Mouse (Mus musculus) heart, embryonic 12.5 days (tissue): ENCODE measurements around the gene Rsph6a. TPM values are rescaled to one million over a fixed set of nuclear protein-coding genes. Genes with fewer than 3 reads are reported as not detected.

Source experiments
- ATAC-seq: fragments of 200-750 bp; cut with Nextera tagmentation; 2 replicates; pipeline ENCODE4 v1.8.0; 2017; ENCODE audit warnings: moderate TSS enrichment, moderate library complexity; ENCODE audit not compliant: insufficient number of reproducible peaks, low FRiP score
- H3K27ac ChIP-seq: fragments of 300-500 bp; sonication (generic); 2 replicates; pipeline ENCODE4 v1.5.1; 2016; ENCODE audit warnings: mild to moderate bottlenecking, moderate library complexity; ENCODE audit not compliant: poor library complexity, severe bottlenecking
- H3K27me3 ChIP-seq: fragments of 300-500 bp; sonication (generic); replicated peaks from 2 replicates; pipeline ENCODE4 v1.6.1; 2016; ENCODE audit warnings: mild to moderate bottlenecking, moderate library complexity
- H3K36me3 ChIP-seq: fragments of 300-500 bp; sonication (generic); 2 replicates; pipeline ENCODE4 v1.6.1; 2016; ENCODE audit warnings: mild to moderate bottlenecking, moderate library complexity
- H3K4me1 ChIP-seq: fragments of 300-500 bp; sonication (generic); replicated peaks from 2 replicates; pipeline ENCODE4 v1.6.1; 2016; ENCODE audit warnings: mild to moderate bottlenecking
- H3K4me2 ChIP-seq: fragments of 300-500 bp; sonication (generic); 2 replicates; pipeline ENCODE4 v1.6.1; 2016; ENCODE audit warnings: mild to moderate bottlenecking, moderate library complexity
- H3K4me3 ChIP-seq: fragments of 300-500 bp; sonication (generic); 2 replicates; pipeline ENCODE4 v1.5.1; 2016; ENCODE audit warnings: mild to moderate bottlenecking
- H3K9ac ChIP-seq: fragments of 300-500 bp; sonication (generic); 2 replicates; pipeline ENCODE4 v1.6.1; 2016; ENCODE audit warnings: mild to moderate bottlenecking, moderate library complexity
- H3K9me3 ChIP-seq: fragments of 300-500 bp; sonication (generic); replicated peaks from 2 replicates; pipeline ENCODE4 v1.6.1; 2016; ENCODE audit warnings: mild to moderate bottlenecking, moderate library complexity
- WGBS: fragments of 180-500 bp; shearing (Covaris S2); methylation state at CpG from one replicate; pipeline ENCODE4 v1.1.7; 2016; 5-methylcytosine and 5-hydroxymethylcytosine counted together
- polyA plus RNA-seq: library from polyadenylated mRNA; unstranded; fragments of >200 nt; fragmentation: Nextera tagmentation; extraction: Ambion mirVana; gene quantifications from 2 replicates; pipeline ENCODE4 v1.2.1, GENCODE M21; 2016

The Rsph6a gene
- polyA plus RNA-seq, 1 experiment from 2014 or later = not detected

DNA sequence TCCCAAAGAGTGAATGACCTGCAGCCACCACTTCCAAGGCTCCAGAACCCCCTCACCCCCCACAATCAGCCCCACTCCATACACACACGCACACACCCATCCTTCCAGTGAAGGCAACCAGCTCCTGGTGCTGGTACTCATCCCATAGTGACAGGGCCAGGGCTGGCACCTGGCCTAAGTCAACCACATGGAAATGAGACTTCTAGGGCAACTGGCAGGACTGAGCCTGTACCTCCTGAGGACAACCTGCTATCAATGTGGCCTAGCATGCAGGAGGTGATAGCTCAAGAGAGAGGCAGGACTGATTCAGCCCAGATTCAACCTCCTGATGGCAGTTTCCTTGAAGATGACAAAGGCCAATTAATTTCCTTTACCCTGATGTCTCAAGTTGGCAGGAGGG is 45.8 kb downstream of the Rsph6a start:
- WGBS = 62% methylated on average over 1 of the region's 1 CpGs

DNA sequence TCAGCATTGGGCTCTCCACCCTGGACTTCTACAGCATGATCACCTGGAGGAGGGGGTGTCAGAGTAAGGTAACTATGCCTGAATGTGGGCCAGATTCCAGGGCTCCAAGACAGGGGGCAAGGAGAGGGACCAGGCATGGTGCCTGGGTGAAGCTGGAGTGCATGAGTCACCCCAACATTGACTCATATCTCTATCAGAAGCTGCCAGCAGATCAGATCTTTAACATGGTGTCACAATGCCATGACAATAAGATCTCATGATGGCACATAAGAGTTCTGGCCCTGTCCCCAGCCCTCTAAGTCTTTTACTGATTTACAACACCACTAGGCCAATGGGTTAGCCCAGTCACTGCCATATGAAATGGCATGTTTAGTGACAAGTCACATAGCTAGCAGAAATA is 49.3 kb downstream of the Rsph6a start:
- no peaks in the 10 kb centered on the region; the same call in 1 of the 2 replicates for H3K36me3 ChIP-seq
- H3K4me3 ChIP-seq = no peak overlapping the region
- peaks cover 10% of the 10 kb centered on the region for H3K4me1 ChIP-seq
- H3K9me3 ChIP-seq = peaks cover 11% of the 10 kb centered on the region
- H3K4me2 ChIP-seq = no peak overlapping the region
- H3K9ac ChIP-seq = no peak overlapping the region
- ATAC-seq = no peak
- H3K27ac ChIP-seq = no peak overlapping the region
- H3K27me3 ChIP-seq = no peaks in the 10 kb centered on the region

More for the DNA sequence above, 45.8 kb downstream of the Rsph6a start:
- Histone ChIP-seq H3K9me3 (peaks cover 11% of the 10 kb centered on the region), H3K9ac (no peak overlapping the region), H3K4me1 (peaks cover 23% of the 10 kb centered on the region), H3K4me2 (no peak overlapping the region), H3K27me3 (no peaks in the 10 kb centered on the region), H3K27ac (no peak overlapping the region), H3K36me3 (peaks cover 15% of the 10 kb centered on the region), H3K4me3 (no peak overlapping the region)
- ATAC-seq = no peak

DNA sequence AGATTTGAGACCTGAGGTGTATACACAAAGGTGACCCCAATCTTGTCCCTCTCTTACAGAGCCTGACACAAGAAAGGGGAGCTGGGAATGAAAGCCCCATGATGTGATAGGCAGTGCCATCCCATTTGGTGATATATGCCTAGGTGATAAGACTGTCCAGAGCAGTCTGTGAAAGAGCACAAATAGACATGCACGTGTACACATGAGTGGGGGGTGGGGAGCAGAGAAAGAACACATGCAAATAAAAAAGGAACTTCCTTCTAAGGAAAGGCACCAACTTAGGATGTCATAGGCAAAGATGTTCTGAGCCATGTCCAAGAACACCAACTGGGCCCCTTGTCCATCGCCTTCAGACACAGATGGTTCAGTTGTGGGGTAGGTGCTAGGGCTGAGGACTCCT is 50.0 kb downstream of the Rsph6a start:
- no peaks in the 10 kb centered on the region; the same call in 1 of the 2 replicates for H3K36me3 ChIP-seq
- H3K27me3 ChIP-seq = no peaks in the 10 kb centered on the region
- H3K4me3 ChIP-seq = no peak overlapping the region
- no peak overlapping the region for H3K4me2 ChIP-seq
- no peak for ATAC-seq
- H3K9ac ChIP-seq = no peak overlapping the region
- 73% methylated on average over 2 of the region's 2 CpGs for whole genome bisulfite sequencing
- peaks cover 11% of the 10 kb centered on the region for H3K9me3 ChIP-seq
- H3K27ac ChIP-seq = no peak overlapping the region
- H3K4me1 ChIP-seq = peaks cover 10% of the 10 kb centered on the region

DNA sequence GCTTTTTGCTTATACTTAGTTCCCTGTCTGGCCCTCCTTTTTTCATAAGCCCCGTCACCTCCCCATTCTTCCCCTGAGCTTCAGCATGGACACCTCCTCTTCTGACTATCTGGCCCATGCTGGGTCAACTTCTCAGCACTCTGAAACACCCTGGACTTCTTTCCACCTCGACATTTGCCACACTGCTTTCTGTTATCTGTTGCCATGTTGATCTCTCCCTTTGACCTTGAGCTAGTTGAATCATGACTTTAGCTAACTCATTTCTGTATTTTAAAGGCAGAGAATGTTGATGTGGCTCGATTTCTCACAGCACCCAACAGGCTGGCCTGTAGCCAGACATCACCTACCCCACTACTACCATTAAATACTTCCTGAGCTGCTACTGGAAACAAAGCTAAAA is 52.9 kb downstream of the Rsph6a start:
- Histone ChIP-seq H3K4me2 (no peak overlapping the region), H3K27ac (no peak overlapping the region; the same call in 1 of the 2 replicates), H3K4me3 (no peak overlapping the region), H3K36me3 (no peaks in the 10 kb centered on the region; the same call in 1 of the 2 replicates), H3K9me3 (peaks cover 11% of the 10 kb centered on the region), H3K9ac (no peak overlapping the region), H3K27me3 (no peaks in the 10 kb centered on the region), H3K4me1 (peaks cover 10% of the 10 kb centered on the region)
- no peak for ATAC-seq
- 48% methylated on average over 3 of the region's 3 CpGs for WGBS

DNA sequence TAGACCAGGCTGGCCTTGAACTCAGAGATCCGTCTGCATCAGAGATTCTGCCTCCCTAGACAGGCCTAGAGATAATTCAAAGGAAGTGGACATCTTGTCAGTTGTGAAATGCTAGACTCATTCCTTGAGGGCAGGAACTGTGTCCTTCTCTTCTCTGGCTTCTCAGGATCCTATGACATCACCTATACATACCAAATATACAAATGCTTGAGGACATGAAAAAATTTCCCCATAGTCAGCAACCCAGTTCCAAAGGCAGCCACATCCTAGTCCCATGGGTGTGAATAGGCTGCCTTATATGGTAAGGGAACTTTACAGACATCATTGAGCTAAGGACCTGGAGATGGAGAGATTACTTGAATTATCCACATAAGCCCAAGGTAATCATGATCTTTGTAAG is 55.1 kb downstream of the Rsph6a start:
- H3K9ac ChIP-seq = no peak overlapping the region
- no peaks in the 10 kb centered on the region for H3K36me3 ChIP-seq
- no peak overlapping the region for H3K27ac ChIP-seq
- ATAC-seq = no peak
- H3K4me1 ChIP-seq = peaks cover 10% of the 10 kb centered on the region
- no peak overlapping the region for H3K4me2 ChIP-seq
- H3K9me3 ChIP-seq = no peaks in the 10 kb centered on the region
- H3K27me3 ChIP-seq = no peaks in the 10 kb centered on the region
- 70% methylated on average over 1 of the region's 1 CpGs for WGBS
- H3K4me3 ChIP-seq = no peak overlapping the region

DNA sequence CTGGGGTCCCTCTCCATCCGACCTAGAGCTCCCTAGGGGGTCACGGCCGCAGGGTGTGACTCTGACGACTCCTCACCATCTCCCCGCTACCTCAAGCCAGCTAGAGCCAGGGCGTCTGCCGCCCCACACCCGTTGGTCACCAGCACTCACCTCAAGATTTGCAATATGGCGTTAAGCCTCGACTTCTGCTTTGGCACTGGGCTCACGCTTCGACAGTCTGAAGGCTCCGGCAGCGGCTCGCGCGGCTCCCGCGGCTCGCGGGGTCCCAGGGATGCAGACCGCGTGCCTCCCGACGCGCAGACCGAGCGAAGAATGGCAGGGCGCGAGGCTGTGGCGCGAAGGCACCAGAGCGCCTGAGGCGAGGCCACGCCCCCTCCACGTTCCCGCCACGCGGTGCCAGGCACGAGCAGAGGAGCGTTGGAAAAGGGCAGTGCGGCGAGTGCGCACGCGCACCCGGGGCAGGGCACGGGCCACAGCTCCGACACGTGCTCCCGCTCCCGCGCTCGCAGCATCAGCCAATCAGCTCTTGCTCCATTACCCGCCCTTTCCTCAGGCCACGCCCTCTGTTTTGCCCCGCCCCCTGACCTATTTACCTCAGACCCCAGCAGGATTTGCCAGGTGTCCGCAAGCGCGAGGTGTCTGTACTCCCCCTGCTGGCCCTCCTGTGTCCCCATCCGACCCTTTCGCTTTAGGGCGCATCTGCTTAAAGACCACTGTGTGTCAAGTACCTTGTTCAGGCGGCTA is 63.7 kb downstream of the Rsph6a start, which contains the start of gene Gm4969:
Gene Gm4969, minus strand, starts transcription at position 341 of the 744 bp plus-strand sequence.
- peaks cover 10% of the 10 kb centered on the region; the same call in 1 of the 2 replicates for H3K9me3 ChIP-seq
- no peaks in the 10 kb centered on the region for H3K36me3 ChIP-seq
- peak; percentile 45 for ATAC-seq
- H3K4me3 ChIP-seq = peak within 1 kb of the TSS; percentile 30
- no peak within 1 kb of the TSS for H3K9ac ChIP-seq
- H3K4me2 ChIP-seq = peak within 1 kb of the TSS; percentile 64
- 20% methylated on average over 64 of the region's 64 CpGs for WGBS
- no peaks in the 10 kb centered on the region for H3K27me3 ChIP-seq
- peaks cover 24% of the 10 kb centered on the region for H3K4me1 ChIP-seq
- no peak within 1 kb of the TSS for H3K27ac ChIP-seq

DNA sequence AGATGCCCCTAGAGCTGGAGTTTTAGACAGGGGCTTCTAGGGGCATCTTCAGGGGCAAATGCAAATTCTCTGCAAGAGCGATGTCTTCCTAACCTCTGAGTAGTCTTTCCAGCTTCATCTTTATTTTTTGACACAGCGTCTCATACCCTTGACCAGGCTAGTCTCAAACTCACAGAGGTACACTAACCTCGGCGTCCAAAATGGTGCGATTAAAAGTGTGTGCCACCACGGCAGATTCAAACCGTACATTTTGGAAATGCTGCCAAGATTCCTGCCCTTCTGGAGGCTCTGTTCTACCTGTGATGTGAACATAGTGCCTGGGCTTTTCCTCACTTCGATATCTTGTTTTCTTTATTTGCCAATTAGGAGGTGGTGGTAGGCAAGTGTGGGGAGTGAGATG is 64.6 kb downstream of the Rsph6a start:
- no peaks in the 10 kb centered on the region for H3K27me3 ChIP-seq
- H3K9me3 ChIP-seq = peaks cover 10% of the 10 kb centered on the region; the same call in 1 of the 2 replicates
- H3K4me2 ChIP-seq = no peak overlapping the region
- no peak overlapping the region for H3K27ac ChIP-seq
- ATAC-seq = no peak
- H3K36me3 ChIP-seq = no peaks in the 10 kb centered on the region
- H3K4me1 ChIP-seq = peaks cover 24% of the 10 kb centered on the region
- 88% methylated on average over 8 of the region's 8 CpGs for WGBS
- H3K9ac ChIP-seq = no peak overlapping the region
- no peak overlapping the region for H3K4me3 ChIP-seq

DNA sequence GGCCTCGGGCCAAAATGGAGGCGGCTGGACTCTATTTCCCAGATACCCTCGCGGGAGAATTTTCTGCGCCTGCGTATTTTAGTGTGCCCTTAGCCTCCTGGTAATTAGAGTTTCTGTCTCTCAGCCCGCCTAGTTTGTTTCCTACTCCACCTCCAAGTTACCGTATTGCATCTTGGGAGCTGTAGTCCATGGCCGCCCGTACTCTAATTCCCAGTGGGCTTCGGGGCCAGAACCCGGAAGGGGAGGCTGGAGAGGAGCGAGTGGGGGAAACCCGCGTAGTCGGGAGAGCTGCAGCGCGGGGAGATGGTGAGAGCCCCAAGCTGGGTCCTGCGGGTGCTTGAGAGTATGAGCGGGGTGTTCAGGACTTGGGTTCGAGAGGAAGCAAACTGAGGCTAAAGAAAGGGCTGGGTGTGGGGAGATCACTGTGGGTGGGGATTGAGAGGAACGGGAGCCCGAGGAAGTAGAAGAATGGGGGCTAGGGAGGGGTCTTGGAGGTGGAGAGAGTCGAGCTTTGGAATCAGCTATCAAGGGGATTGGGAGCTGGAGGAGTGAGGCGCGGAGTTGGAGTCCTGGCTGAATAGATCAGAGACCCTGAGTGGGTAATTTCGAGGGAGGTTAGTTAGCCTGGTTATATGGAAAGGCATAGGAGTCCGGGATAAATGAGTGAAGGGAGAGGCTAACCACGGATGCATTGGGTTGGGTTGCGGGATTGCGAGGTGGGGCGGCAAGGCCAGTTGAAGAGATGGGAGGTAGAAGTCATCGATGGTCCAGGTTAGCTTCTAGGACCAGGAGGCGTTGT is 65.3 kb downstream of the Rsph6a start, which contains the start of gene Fbxo46:
Gene Fbxo46, plus strand, starts transcription at position 229 of the 799 bp plus-strand sequence.
- Histone ChIP-seq H3K4me3 (peak within 1 kb of the TSS; percentile 84), H3K4me1 (peaks cover 26% of the 10 kb centered on the region), H3K4me2 (peak within 1 kb of the TSS; percentile 92), H3K9ac (peak within 1 kb of the TSS; percentile 86), H3K27me3 (no peaks in the 10 kb centered on the region), H3K9me3 (peaks cover 10% of the 10 kb centered on the region; the same call in 1 of the 2 replicates), H3K27ac (no peak within 1 kb of the TSS), H3K36me3 (no peaks in the 10 kb centered on the region)
- WGBS = 2% methylated on average over 34 of the region's 34 CpGs
- ATAC-seq = peak; percentile 94

DNA sequence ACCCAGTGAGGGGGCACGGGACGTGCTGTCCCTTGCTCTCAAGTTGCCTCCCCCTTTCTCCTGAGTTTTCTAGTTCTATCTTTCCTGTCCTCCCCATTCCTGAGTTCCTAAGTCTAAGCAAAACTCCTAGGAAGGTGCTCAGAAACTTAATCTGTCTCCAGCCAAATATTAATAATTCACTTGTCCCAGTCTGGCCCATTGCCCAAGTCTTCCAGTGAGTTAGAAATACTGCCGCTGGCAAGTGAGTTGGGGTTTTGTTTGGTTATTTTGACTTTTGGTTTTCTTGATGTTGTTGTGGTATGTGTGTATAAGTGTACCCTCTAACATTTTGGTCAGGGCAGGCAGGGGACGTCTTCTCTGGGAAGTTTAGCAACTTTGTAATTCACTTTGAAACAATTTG is 67.2 kb downstream of the Rsph6a start:
- Histone ChIP-seq H3K9me3 (peaks cover 10% of the 10 kb centered on the region; the same call in 1 of the 2 replicates), H3K4me2 (no peak overlapping the region), H3K9ac (no peak overlapping the region), H3K36me3 (0 out of 2 replicates have a peak, but pooled peaks cover 5% of the 10 kb centered on the region), H3K27ac (no peak overlapping the region), H3K27me3 (no peaks in the 10 kb centered on the region), H3K4me3 (no peak overlapping the region), H3K4me1 (peaks cover 26% of the 10 kb centered on the region)
- 92% methylated on average over 4 of the region's 4 CpGs for WGBS
- no peak for ATAC-seq
